Mouse (Mus musculus) liver, embryonic 11.5 days (tissue): ENCODE data around the gene 4933436I01Rik. TPM values are rescaled to one million over a fixed set of nuclear protein-coding genes. Genes with fewer than 3 reads are reported as not detected.

Experiments used
- ATAC-seq: fragments of 200-750 bp; cut with Nextera tagmentation; replicated peaks from 2 replicates; pipeline ENCODE4 v1.8.0; 2017; ENCODE audit warnings: moderate number of reproducible peaks, mild to moderate bottlenecking, moderate TSS enrichment, moderate library complexity; ENCODE audit not compliant: low FRiP score
- DNase-seq: peaks from one replicate; pipeline ENCODE4 v3.0.0-alpha.2; 2017; ENCODE audit warnings: low spot score
- H3K27ac ChIP-seq: fragments of 300-500 bp; sonication (generic); 2 replicates; pipeline ENCODE4 v1.5.1; 2014; ENCODE audit warnings: mild to moderate bottlenecking, low read depth, low read length, control low read depth
- H3K27me3 ChIP-seq: fragments of 300-500 bp; sonication (generic); replicated peaks from 2 replicates; pipeline ENCODE4 v1.6.1; 2014; ENCODE audit warnings: low read length, mixed read lengths; ENCODE audit not compliant: control insufficient read depth, insufficient read depth
- H3K36me3 ChIP-seq: fragments of 300-500 bp; sonication (generic); 2 replicates; pipeline ENCODE4 v1.6.1; 2014; ENCODE audit warnings: mild to moderate bottlenecking, low read length, moderate library complexity, mixed read lengths; ENCODE audit not compliant: control insufficient read depth, insufficient read depth
- H3K4me1 ChIP-seq: fragments of 300-500 bp; sonication (generic); replicated peaks from 2 replicates; pipeline ENCODE4 v1.6.1; 2014; ENCODE audit warnings: low read length, mixed read lengths; ENCODE audit not compliant: control insufficient read depth, insufficient read depth
- H3K4me2 ChIP-seq: fragments of 300-500 bp; sonication (generic); 2 replicates; pipeline ENCODE4 v1.6.1; 2014; ENCODE audit warnings: mild to moderate bottlenecking, control low read depth, moderate library complexity
- H3K4me3 ChIP-seq: fragments of 300-500 bp; sonication (generic); 2 replicates; pipeline ENCODE4 v1.5.1; 2014; ENCODE audit warnings: low read depth, low read length, control low read depth
- H3K9ac ChIP-seq: fragments of 300-500 bp; sonication (generic); 2 replicates; pipeline ENCODE4 v1.6.1; 2014; ENCODE audit warnings: low read depth, low read length, control low read depth
- H3K9me3 ChIP-seq: fragments of 300-500 bp; sonication (generic); 2 replicates; pipeline ENCODE4 v1.6.1; 2016; ENCODE audit warnings: low read length, inconsistent platforms, mixed read lengths; ENCODE audit not compliant: control insufficient read depth
- WGBS: fragments of 180-500 bp; shearing (Covaris S2); extraction: QIAGEN DNeasy Blood & Tissue Kit; methylation state at CpG from one replicate; pipeline ENCODE4 v1.1.7; 2014; 5-methylcytosine and 5-hydroxymethylcytosine counted together
- polyA plus RNA-seq: library from polyadenylated mRNA; unstranded; fragments of >200 nt; fragmentation: Nextera tagmentation; extraction: Ambion mirVana; gene quantifications from 2 replicates; pipeline ENCODE4 v1.2.1, GENCODE M21; 2014

4933436I01Rik gene
- not detected in 2 replicates for polyA plus RNA-seq

DNA sequence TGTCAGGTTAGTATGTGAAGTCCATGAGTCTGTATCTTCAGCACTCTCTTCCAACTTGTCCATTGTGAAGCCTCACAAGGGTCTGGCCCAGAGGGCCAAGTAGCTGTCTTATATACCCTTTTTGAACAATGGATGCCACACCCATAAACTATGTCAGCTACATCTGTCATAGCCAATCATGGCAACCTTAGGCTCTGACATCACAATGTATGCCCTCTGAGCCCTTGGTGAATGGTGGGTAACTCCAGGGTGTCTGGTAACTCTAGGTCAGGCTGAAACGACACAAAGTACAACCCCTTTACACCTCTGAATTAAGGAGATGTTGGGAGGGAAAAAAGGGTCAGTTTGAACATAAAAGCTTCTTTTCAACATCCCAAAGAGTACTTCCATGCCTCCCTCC, at the start of gene 4933436I01Rik:
Gene 4933436I01Rik, minus strand, starts transcription at position 101 of the 400 bp plus-strand sequence.
- whole genome bisulfite sequencing: 50% methylated on average over 1 of the region's 1 CpGs
- Histone ChIP-seq H3K4me3 (no peak within 1 kb of the TSS), H3K4me1 (no peaks in the 10 kb centered on the region), H3K27me3 (no peaks in the 10 kb centered on the region), H3K27ac (no peak within 1 kb of the TSS), H3K9ac (no peak within 1 kb of the TSS), H3K9me3 (no peaks in the 10 kb centered on the region), H3K36me3 (no peaks in the 10 kb centered on the region), H3K4me2 (no peak within 1 kb of the TSS)
- no peak for DNase-seq
- no peak for ATAC-seq

DNA sequence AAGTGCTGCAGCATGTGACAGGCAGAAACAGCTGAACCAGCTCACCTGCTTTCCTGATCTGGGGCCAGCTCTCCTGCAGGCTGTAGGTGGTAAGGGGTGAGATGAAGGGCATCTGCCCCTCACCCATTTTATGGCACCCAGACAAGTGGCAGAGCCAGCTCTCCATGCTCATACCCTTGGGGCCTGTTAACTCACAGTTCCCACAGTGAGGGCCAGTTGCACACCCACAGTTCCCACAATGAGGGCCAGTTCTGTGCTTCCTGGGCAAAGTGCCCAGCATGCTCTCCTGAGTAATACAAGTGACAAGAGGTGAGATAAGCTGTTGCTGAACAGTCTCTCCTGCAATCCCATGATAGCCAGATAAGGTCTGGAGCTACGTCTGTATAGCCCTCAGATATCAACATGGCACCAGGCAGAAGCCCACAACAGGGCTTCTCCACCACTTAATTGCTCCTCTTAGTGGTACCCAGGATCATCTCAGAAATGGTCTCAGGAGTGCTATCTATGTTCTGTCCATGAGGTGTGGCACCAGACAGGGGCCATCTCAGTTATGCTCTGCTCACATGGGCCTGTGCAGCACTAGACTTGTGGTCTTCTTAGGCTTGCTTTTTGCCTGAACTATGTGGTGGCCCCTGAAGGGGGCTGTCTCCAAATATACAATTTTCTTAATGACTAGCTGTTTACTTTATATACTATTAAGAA, 3.7 kb upstream of the 4933436I01Rik start:
- Histone ChIP-seq H3K9me3 (no peaks in the 10 kb centered on the region), H3K4me2 (no peak overlapping the region), H3K4me3 (no peak overlapping the region), H3K4me1 (no peaks in the 10 kb centered on the region), H3K36me3 (no peaks in the 10 kb centered on the region), H3K27ac (no peak overlapping the region), H3K9ac (no peak overlapping the region), H3K27me3 (no peaks in the 10 kb centered on the region)
- 25% methylated on average over 1 of the region's 1 CpGs for WGBS
- ATAC-seq (no peak), DNase-seq (no peak)

DNA sequence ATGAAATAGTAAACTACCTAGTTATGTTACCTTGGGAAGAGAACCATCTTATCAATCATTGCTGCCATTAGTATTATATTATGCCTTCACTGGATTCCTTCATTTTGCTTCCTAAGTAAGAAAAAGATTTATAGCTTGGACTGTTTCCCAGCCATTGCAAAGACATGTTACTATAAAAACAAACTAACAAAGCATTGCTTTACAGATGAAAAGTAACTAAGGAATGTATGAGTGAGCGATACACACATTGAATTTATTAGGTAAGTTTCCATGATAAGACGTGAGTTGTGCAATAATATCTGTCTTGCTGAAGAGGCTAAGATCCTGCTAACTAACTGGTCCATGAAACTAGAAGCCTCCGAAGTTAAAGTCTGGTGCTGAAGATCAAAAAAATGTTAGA, 37.8 kb downstream of the 4933436I01Rik start:
- ATAC-seq (no peak), DNase-seq (no peak)
- Histone ChIP-seq H3K27ac (no peak overlapping the region), H3K4me2 (no peak overlapping the region), H3K4me3 (no peak overlapping the region), H3K9ac (no peak overlapping the region), H3K27me3 (no peaks in the 10 kb centered on the region), H3K4me1 (no peaks in the 10 kb centered on the region), H3K9me3 (no peaks in the 10 kb centered on the region), H3K36me3 (no peaks in the 10 kb centered on the region)
- 79% methylated on average over 3 of the region's 3 CpGs for WGBS

Other genes starting within 250 kb of the 4933436I01Rik start
- gene Gm1140, start 227.9 kb downstream of the 4933436I01Rik start, polyA plus RNA-seq: not detected in 2 replicates
- gene Gm14692, start 225.8 kb downstream of the 4933436I01Rik start, polyA plus RNA-seq: not detected in 2 replicates